Mouse (Mus musculus) MEL (cell line): ENCODE measurements around the gene Slc1a3.

ENCODE experiments used
- CTCF ChIP-seq, 3 experiments: IDR thresholded peaks in 2 of 3; conservative IDR thresholded peaks in 1 of 3; 2 replicates each; pipeline ENCODE4 v1.5.1; 2011 to 2012; ENCODE audit warnings: low read length in 3 of 3, low read depth in 2 of 3, mild to moderate bottlenecking in 2 of 3, improper control_type of control experiment in 1 of 3, inconsistent platforms in 1 of 3, mixed read lengths in 1 of 3, moderate library complexity in 1 of 3; ENCODE audit not compliant: control insufficient read depth in 1 of 3, insufficient read depth in 1 of 3, poor library complexity in 1 of 3, severe bottlenecking in 1 of 3
- E2F4 ChIP-seq: IDR thresholded peaks from 2 replicates; pipeline ENCODE4 v1.6.1; 2011; ENCODE audit warnings: low read depth, low read length, improper control_type of control experiment, borderline replicate concordance
- EP300 ChIP-seq, 2 experiments: IDR thresholded peaks; 2 replicates each; pipeline ENCODE4 v1.6.1; 2011; ENCODE audit warnings: improper control_type of control experiment in 2 of 2, low read length in 2 of 2, low read depth in 1 of 2, mild to moderate bottlenecking in 1 of 2
- JUND ChIP-seq: IDR thresholded peaks from 2 replicates; pipeline ENCODE4 v1.6.1; 2011; ENCODE audit warnings: low read depth, mild to moderate bottlenecking, improper control_type of control experiment, low read length
- KAT2A ChIP-seq: conservative IDR thresholded peaks from 2 replicates; pipeline ENCODE4 v1.6.1; 2012; ENCODE audit warnings: low read depth, low read length, improper control_type of control experiment, inconsistent platforms
- MAX ChIP-seq: IDR thresholded peaks from 2 replicates; pipeline ENCODE4 v1.6.1; 2011; ENCODE audit warnings: low read length, improper control_type of control experiment
- MAZ ChIP-seq: IDR thresholded peaks from 2 replicates; pipeline ENCODE4 v1.6.1; 2012; ENCODE audit warnings: low read depth, mild to moderate bottlenecking, inconsistent platforms, low read length, improper control_type of control experiment
- NRF1 ChIP-seq: IDR thresholded peaks from 2 replicates; pipeline ENCODE4 v1.6.1; 2014; ENCODE audit warnings: low read depth, mild to moderate bottlenecking, inconsistent platforms, low read length, improper control_type of control experiment, moderate library complexity; ENCODE audit not compliant: poor library complexity, insufficient read depth, severe bottlenecking
- POLR2A ChIP-seq, 2 experiments: IDR thresholded peaks; 2 replicates each; pipeline ENCODE4 v1.6.1; 2011 to 2012; ENCODE audit warnings: low read length in 2 of 2, mild to moderate bottlenecking in 2 of 2, control low read depth in 1 of 2, improper control_type of control experiment in 1 of 2, low read depth in 1 of 2, moderate library complexity in 1 of 2; ENCODE audit not compliant: control insufficient read depth in 1 of 2, insufficient read depth in 1 of 2, poor library complexity in 1 of 2
- TBP ChIP-seq: IDR thresholded peaks from 2 replicates; pipeline ENCODE4 v1.8.0; 2011; ENCODE audit warnings: low read depth, low read length, improper control_type of control experiment
- TCF12 ChIP-seq: IDR thresholded peaks from 2 replicates; pipeline ENCODE4 v1.6.1; 2014; ENCODE audit warnings: low read depth, mild to moderate bottlenecking, inconsistent platforms, low read length, improper control_type of control experiment, moderate library complexity
- USF2 ChIP-seq, 2 experiments: IDR thresholded peaks; 2 replicates each; pipeline ENCODE4 v1.6.1; 2011 to 2012; ENCODE audit warnings: improper control_type of control experiment in 2 of 2, low read length in 2 of 2, borderline replicate concordance in 1 of 2, inconsistent platforms in 1 of 2, low read depth in 1 of 2, mild to moderate bottlenecking in 1 of 2; ENCODE audit not compliant: insufficient read depth in 1 of 2
- ZKSCAN1 ChIP-seq: IDR thresholded peaks from 2 replicates; pipeline ENCODE4 v1.6.1; 2012; ENCODE audit warnings: low read depth, mild to moderate bottlenecking, inconsistent platforms, low read length, improper control_type of control experiment, moderate library complexity

- no peak for TF ChIP-seq EP300 (IDR thresholded peaks at IDR 0.05; ENCODE audit: low read depth in 1 of 2, low read length in 2 of 2)
- no peak for TF ChIP-seq KAT2A
- no peak for TF ChIP-seq MAX
- no peak for TF ChIP-seq TCF12
- no peak for TF ChIP-seq POLR2A (IDR thresholded peaks at IDR 0.05; ENCODE audit: control insufficient read depth in 1 of 2, insufficient read depth in 1 of 2, low read depth in 1 of 2, low read length in 2 of 2, poor library complexity in 1 of 2)
- TF ChIP-seq JUND: no peak
- no peak for TF ChIP-seq ZKSCAN1
- TF ChIP-seq E2F4: no peak
- no peak for TF ChIP-seq CTCF (IDR thresholded peaks at IDR 0.05 in 2 of 3, conservative IDR thresholded peaks at IDR 0.05 in 1 of 3; ENCODE audit: control insufficient read depth in 1 of 3, insufficient read depth in 1 of 3, low read depth in 2 of 3, low read length in 3 of 3, poor library complexity in 1 of 3, severe bottlenecking in 1 of 3)
- TF ChIP-seq TBP: no peak
- TF ChIP-seq MAZ: no peak
- no peak for TF ChIP-seq NRF1
- TF ChIP-seq USF2 (IDR thresholded peaks at IDR 0.05; ENCODE audit: borderline replicate concordance in 1 of 2, insufficient read depth in 1 of 2, low read depth in 1 of 2, low read length in 2 of 2): no peak
Measured at GRCm38 (mm10) chr15:8740724-8741123, 30.2 kb upstream of the Slc1a3 start.
